Mouse (Mus musculus) gastrocnemius, adult 18-20 months (tissue): ENCODE data around the gene Gm34653. TPM values are rescaled to one million over a fixed set of nuclear protein-coding genes. Genes with fewer than 3 reads are reported as not detected.
A peak's percentile ranks its signal among the peaks of the same experiment; 100 is the strongest.
"Not testable (repeated sequence)": the region's sequence is repeated elsewhere in the genome, so short reads cannot be mapped to it uniquely, and the experiment has no call there.

Experiments used
- DNase-seq: peaks from one replicate; pipeline ENCODE4 v3.0.0; 2021; ENCODE audit warnings: low spot score
- total RNA-seq, 2 experiments: library from RNA; stranded (reverse); gene quantifications; 2 replicates each; pipeline ENCODE4 v1.2.3; 2021

Gm34653 gene
- total RNA-seq, 2 experiments from 2014 or later: 0.36 to 0.62 TPM

DNA sequence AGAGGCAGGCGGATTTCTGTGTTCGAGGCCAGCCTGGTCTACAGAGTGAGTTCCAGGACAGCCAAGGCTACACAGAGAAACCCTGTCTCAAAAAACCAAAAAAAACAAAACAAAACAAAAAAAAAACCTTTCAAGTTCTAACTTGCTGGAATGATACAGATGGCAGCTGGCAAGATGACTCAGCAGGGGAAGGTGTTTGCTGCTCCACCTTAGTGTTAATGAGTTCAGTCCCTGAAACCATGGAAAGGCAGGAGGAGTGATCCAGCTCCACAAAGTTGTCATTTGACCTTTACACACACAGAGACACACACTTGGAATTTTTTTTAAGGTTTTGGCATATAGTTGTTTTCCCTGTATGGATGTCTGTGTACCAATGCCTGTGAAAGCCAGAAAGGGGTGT is 16.9 kb upstream of the Gm34653 start:
- not testable (repeated sequence) for DNase-seq

DNA sequence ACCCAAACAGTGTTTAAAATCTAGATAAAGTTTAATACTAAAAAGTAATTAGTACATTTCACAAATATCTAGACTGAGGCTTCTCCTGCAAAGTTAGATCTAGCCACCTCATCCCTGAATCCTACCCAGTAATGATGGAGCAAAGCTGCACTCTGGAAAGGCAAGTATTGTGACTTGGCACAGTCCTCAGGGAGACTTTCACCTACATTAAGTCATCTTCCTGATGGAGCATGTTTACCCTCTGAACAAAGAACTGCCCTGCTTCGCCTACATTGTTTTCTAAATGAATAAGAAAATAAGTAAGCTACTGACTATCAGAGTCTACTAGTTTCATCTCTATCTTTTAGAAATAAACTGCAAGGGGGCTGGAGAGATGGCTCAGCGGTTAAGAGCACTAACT is 14.3 kb upstream of the Gm34653 start:
- no peak for DNase-seq

DNA sequence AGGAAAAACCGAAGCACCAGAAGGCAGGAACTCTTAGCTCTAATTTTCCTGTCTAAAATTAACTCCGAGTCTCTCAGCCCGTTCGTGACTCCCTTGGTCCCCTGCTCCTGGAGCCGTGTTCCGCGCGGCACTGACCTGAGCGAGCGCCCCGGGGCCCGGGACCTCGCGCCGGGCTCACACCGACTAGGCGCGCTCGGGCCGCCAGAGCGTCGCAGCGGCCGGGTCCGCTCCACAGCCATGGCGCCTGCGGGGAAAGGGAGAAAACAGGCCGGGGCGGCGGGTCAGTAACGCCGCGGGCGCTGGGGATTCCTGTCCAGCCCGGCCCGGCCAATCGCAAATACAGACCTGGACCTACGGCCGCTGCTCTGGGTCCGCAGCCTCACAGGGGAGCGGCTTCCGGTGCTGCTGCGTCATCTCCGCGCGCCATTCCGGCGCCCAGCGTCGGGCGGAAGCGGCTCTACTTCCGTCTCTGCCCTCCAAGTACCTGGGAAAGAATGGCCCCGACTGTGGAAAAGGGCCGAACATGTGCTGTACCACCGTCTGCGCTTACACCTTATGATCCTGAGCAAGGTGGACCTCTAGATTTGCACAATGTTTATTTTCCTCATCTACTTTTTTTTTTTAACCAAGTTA is 6.9 kb upstream of the Gm34653 start, which contains the start of gene Fbxw2:
Gene Fbxw2 (minus strand): TSS at position 485 of the 633 bp plus-strand sequence.
- DNase-seq: peak; percentile 91

- no peak for DNase-seq
These were observed 6.2 kb upstream of the Gm34653 start for GRCm38 (mm10) chr2:34826460-34827231.

DNA sequence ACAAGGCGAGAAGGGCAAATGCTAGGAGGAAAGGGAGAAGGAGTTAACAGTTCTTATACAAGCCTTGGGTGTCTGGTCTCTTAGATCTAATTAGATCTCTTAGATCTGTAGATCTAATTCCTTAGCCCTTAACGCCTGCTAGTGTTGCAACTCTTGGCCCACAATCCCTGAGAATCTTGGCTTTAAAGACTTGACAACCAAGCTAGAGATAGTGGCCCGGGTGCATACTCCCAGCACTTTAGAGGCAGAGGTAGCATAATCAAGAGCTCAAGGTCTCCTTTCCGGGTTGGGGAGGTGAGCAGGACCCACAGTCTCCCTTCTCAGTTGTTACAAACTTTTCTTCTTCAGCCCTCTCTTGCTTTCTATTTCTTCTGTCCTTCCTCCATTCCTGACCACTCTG is 5.2 kb upstream of the Gm34653 start:
- DNase-seq: no peak

DNA sequence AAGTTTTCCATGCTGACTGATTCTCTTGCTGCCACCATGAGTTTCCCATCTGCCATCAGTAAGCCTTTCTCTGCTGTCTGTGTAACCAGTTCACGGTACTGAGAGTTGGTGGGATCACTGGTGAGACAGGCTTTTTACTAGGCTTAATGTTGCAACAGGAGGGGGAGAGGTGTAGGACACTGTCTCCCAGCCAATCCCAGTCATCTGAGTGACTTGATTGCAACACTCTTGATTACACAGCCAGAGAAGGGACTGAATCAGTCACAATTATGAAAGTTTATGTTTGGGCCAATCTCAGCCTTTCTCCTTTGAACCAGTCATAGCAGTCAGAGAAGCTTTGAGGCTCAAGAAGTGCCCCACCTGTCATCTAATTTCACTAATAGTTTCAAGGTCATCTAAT is 4.8 kb upstream of the Gm34653 start:
- no peak for DNase-seq

GRCm38 (mm10) chr2:34830066-34830465 is 2.7 kb upstream of the Gm34653 start:
- not testable (repeated sequence) for DNase-seq

DNA sequence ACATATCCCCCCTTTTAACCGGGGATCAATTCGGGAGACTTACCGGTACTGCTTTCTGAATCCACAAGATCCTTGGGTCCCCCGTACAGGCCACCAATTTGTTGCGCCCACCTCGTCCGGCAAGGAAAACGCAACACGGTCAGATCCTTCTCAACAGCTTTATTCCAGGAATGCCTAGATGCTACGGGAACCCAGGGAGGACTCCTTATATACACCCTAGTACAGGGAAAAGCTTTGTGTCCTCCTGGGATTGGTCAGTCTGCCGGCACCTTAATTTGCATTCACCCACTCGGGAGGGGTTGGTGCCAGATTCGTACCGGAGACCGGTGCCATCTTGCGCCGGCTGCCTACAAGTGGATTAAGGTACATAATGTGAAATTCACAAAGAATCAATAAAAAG is 817 bp downstream of the Gm34653 start:
- no peak for DNase-seq

GRCm38 (mm10) chr2:34835669-34836068 is 2.9 kb downstream of the Gm34653 start:
- DNase-seq: no peak

GRCm38 (mm10) chr2:34840143-34840542 is 7.3 kb downstream of the Gm34653 start:
- not testable (repeated sequence) for DNase-seq

DNA sequence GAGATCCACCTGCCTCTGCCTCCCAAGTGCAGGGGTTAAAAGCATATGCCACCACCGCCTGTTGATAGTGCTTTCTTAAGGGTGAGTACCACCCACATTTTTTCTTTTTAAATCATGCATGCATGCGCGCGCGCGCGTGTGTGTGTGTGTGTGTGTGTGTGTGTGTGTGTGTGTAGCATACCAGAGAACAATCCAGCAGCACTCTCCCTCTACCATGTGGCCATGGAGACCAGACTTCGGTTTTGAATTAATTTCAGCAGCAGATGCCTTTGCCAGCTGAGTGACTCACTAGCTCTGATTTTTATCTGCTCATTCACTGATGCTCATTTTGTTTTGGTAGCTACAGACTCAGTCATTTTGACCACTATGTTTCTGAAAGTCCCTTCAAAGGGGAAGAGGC is 8.9 kb downstream of the Gm34653 start:
- DNase-seq: no peak

- DNase-seq: peak; percentile 61
These were observed 10.6 kb downstream of the Gm34653 start for GRCm38 (mm10) chr2:34843211-34843939.

DNA sequence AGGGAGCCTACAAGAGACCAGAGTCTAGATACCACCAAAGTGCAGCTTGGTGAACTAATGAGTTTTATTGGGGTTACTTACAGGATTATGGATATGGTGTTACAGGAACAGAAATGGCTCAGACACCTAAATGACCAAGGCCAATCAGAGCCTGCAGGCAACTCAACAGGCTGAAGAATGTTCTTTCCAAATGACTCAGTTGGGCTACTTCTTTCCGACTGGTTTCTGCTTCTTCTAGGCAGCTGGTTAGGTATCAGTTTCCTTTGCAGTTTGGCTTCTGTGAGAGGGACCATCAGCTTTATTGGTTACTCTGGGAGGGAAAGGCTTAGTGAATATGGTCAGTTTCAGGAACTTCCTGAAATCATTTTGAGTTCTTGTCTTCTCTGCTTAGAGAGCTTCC is 14.9 kb downstream of the Gm34653 start:
- DNase-seq: no peak

DNA sequence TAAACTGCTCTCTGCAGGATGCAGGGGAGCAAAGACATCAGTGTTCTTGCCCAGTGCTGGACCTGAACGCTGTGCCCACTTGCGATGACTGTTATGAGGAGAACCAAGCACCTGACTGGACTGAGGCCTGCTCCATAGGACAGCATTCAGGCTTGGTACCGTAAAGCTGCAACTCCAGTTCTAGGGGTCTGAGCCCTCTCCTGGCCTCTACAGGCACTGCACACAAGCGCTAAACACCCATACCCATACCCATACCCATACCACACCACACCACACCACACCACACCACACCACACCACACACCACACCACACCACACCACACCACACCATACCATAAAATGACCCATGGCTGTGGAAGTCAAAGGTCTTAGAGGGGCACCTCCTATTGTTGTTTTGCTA is 22.5 kb downstream of the Gm34653 start:
- DNase-seq: no peak

DNA sequence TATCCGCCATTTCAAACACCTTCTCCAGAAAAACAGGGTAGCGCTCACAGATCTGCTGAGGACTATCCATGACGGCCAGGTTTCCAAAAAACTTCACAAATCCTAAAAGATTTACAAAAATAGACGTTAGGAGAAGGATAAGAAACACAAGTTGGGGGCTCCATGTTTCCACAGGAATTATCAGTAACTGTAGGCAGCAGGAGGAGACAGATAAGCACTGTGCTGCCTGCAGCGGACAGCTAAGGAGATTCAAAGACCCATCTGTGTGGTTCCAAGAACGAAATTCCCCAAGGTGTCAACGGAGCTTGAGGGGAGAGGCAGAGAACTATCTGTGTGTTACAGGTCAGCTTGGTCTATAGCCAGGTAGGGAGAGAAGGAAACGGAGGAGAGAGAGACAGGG is 24.9 kb downstream of the Gm34653 start:
- DNase-seq: no peak

- no peak for DNase-seq
These were observed 36.9 kb downstream of the Gm34653 start for GRCm38 (mm10) chr2:34869680-34870079.

DNA sequence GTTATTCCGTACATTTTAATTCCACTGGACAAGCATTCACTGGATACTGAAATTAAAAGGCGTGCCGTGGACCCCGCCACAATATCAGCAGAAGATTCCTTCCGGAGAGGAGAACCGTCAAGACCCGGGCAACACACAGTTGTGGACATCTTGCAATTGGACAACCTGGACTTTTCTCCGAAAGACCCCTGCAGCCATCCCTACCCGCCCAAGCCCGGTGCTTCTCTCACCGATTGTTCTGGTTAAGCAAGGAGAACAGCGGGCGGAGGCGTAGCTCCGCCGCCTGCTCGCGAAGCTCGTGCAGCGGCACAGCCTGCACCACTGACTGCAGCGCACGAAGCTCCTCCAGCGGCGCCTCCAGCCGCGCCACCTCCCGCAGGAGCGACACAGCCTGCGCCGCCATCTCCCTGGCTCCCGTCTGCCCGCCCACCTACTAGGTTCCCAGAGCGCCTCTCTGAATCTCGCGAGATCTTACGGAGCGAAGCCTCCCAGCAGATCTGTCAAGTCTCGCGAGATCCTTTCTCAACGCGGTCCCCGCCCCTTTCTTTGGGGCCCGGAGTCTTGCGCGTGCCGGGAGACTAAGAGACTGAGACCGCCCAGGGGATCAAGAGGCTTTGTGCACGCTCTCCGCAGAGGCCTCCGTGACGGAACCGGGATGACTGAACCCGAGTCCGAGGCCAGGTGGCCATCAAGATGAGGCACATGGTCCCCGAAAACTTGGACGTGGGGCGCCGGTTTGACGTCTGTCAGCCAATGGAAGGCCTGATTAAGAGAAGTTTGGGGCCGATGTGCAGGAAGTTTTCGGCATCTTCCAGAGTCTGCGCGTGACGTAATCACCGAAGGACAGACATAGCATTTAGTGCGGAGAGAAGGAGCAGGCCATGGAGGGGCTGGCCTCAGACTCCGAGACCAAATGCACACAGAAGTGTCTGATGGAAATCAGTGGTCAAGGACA is 38.0 kb downstream of the Gm34653 start:
- DNase-seq: peak; percentile 95

- DNase-seq: no peak
These were observed 41.5 kb downstream of the Gm34653 start, which contains the start of gene Cutal for GRCm38 (mm10) chr2:34874271-34874670. Gene Cutal, plus strand, starts transcription at chr2:34874396.

DNA sequence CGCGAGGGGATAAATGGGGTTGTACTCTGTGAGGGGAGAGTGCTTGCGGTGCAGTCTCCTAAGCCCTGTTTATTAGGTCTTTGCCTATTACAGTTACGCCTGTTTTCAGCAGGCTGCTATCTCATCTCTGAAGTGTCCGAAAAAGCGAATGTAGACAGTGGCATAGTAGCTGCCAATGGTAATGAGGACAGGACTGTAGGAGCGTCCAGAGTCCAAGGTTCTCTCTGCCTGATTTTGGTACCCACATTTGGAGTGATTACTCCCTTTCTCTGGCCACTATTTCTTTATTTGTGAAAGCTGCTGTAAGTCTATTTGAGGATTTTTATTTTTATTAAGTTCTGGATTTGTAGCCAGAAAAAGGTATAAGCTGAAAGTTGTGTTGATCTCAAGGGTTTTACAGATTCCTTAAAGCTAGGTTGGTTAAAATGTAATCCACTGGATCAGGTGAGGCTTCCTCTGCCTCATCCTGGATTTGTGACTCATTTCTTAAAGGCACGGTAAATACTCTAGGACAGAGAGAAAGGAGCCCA is 42.1 kb downstream of the Gm34653 start, which contains the start of gene Psmd5:
Gene Psmd5 (minus strand): TSS at position 153 of the 530 bp plus-strand sequence.
- DNase-seq: no peak

- DNase-seq: no peak
These were observed 47.2 kb downstream of the Gm34653 start for GRCm38 (mm10) chr2:34880054-34880453.

DNA sequence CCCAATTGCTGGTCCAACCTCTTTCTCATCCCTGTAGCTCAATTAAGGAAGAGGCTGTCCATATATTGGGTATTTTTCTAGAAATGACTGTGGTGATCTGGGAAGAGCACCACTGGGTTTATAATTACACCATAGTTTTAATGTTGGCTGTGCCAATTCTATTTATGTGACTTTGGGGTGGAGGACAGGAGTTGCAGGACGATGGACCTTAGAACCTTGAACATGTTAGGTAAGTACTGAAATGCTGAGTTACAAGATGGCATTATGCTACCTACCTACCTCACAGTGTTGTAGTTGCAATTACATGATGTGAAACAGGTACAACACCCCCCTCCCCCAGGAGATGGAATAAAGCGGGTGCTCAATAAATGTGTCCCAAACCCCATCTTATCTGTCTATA is 50.0 kb downstream of the Gm34653 start:
- DNase-seq: no peak
